In the genomic region with DNA sequence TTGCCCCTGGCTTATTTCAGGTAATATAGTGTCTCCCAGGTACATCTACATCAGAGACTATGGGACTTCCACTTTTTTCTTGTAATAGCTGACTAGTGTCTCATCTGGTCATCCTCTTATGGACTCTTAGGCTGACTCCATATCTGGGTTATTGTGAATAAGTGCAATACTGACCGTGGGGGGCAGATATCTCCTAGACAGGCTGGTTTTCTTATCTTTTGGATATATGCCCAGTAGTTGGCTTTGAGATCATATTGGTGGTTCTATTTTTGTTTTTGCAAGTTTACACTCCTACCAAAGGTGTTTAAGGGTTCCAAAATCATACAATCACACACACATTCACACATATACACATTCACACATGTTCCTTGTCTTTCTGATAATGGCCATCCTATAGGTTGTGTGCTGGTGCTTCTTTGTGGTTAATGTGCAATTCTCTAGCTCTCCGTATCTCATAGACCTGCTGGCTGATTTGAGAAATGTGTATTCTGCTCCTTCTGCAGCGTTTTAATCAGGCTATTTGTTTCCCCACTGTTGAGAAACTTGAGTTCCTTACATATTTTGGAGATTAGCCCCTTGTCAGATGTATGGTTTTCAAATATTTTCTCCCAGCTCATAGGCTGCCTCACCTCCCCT, we compare ENCODE assay signal across 26 mouse cellular contexts. TPM values are rescaled to one million over a fixed set of nuclear protein-coding genes. Genes with fewer than 3 reads are reported as not detected.
DNase-seq lines count a peak whose midpoint lies in the region; ATAC-seq and TF ChIP-seq lines count a peak whose summit lies in the region.
"Had no signal": no experiment of that assay in that cellular context is flagged by ENCODE, and none has a peak within 500 bp of the region (broad histone marks: within the 10 kb centered on the region; RNA-seq: fewer than 3 reads in every experiment).

No protein-coding gene starts in this region.

- no peaks in the 10 kb centered on the region for H3K27me3 ChIP-seq in liver, embryonic 14.5 days (ENCODE audit: control insufficient read depth, insufficient read depth, low read length)
- H3K27me3 ChIP-seq in liver, embryonic 11.5 days (replicated peaks; ENCODE audit: control insufficient read depth, insufficient read depth, low read length) = peaks cover 4% of the 10 kb centered on the region; the same call in 1 of the 2 replicates
- peaks cover 4 to 10% of the 10 kb centered on the region in 2 experiments for H3K27me3 ChIP-seq in MEL (ENCODE audit: control insufficient read depth in 1 of 2, insufficient read depth in 2 of 2, low read length in 2 of 2)

- no peaks in the 10 kb centered on the region for H3K36me3 ChIP-seq in liver, embryonic 14.5 days (replicated peaks; ENCODE audit: control insufficient read depth, insufficient read depth, low read depth)
- no peaks in the 10 kb centered on the region for H3K36me3 ChIP-seq in liver, embryonic 11.5 days (ENCODE audit: control insufficient read depth, insufficient read depth, low read length)
- H3K36me3 ChIP-seq in MEL (ENCODE audit: control insufficient read depth in 1 of 2, insufficient read depth in 2 of 2, low read length in 2 of 2) = peaks cover 0 to 7% of the 10 kb centered on the region in 2 experiments; a peak in 2 of 4 replicates
- H3K36me3 ChIP-seq: forebrain, embryonic 10.5 days; heart, embryonic 10.5 days; heart, embryonic 13.5 days; hindbrain, embryonic 12.5 days; hindbrain, embryonic 15.5 days had no signal

- no peak for TF ChIP-seq RAD21 in MEL (IDR thresholded peaks at IDR 0.05; ENCODE audit: low read depth, low read length)

- H3K4me2 ChIP-seq in liver, embryonic 14.5 days (ENCODE audit: low read depth) = no peak overlapping the region
- H3K4me2 ChIP-seq in liver, embryonic 11.5 days = no peak overlapping the region
- H3K4me2 ChIP-seq: forebrain, embryonic 13.5 days; heart, embryonic 13.5 days; hindbrain, embryonic 12.5 days; hindbrain, embryonic 15.5 days had no signal

- no peak for TF ChIP-seq CTCF in liver, embryonic 14.5 days (IDR thresholded peaks at IDR 0.05; ENCODE audit: low read depth)
- TF ChIP-seq CTCF in MEL (IDR thresholded peaks at IDR 0.05 in 2 of 3, conservative IDR thresholded peaks at IDR 0.05 in 1 of 3; ENCODE audit: control insufficient read depth in 1 of 3, insufficient read depth in 1 of 3, low read depth in 2 of 3, low read length in 3 of 3, poor library complexity in 1 of 3, severe bottlenecking in 1 of 3) = no peak

- no peak overlapping the region for H3K9ac ChIP-seq in liver, embryonic 14.5 days (replicated peaks)
- no peak overlapping the region for H3K9ac ChIP-seq in liver, embryonic 11.5 days (ENCODE audit: low read depth, low read length)
- no peak overlapping the region for H3K9ac ChIP-seq in MEL (ENCODE audit: control insufficient read depth, low read depth, low read length, poor library complexity, severe bottlenecking)
- H3K9ac ChIP-seq: forebrain, embryonic 13.5 days; heart, embryonic 13.5 days; hindbrain, embryonic 12.5 days; hindbrain, embryonic 15.5 days had no signal

- 15% methylated on average over 3 of the region's 3 CpGs for WGBS in liver, embryonic 14.5 days (ENCODE audit: insufficient replicate concordance)
- WGBS in liver, embryonic 11.5 days = 36% methylated on average over 3 of the region's 3 CpGs

- TF ChIP-seq POLR2A in MEL (IDR thresholded peaks at IDR 0.05; ENCODE audit: control insufficient read depth in 1 of 2, insufficient read depth in 1 of 2, low read depth in 1 of 2, low read length in 2 of 2, poor library complexity in 1 of 2) = no peak

- no peaks in the 10 kb centered on the region for H3K79me2 ChIP-seq in MEL (ENCODE audit: control insufficient read depth, insufficient read depth, low read length, poor library complexity)

- no peak overlapping the region for H3K27ac ChIP-seq in liver, embryonic 14.5 days
- no peak overlapping the region for H3K27ac ChIP-seq in liver, embryonic 11.5 days (ENCODE audit: low read depth, low read length)
- H3K27ac ChIP-seq in MEL (ENCODE audit: control insufficient read depth, low read depth, low read length) = no peak overlapping the region
- H3K27ac ChIP-seq: forebrain, embryonic 10.5 days; forebrain, embryonic 13.5 days; heart, embryonic 10.5 days; heart, embryonic 13.5 days; hindbrain, embryonic 12.5 days; hindbrain, embryonic 15.5 days had no signal

- peak; percentile 23; the same call in 1 of the 2 replicates for ATAC-seq in liver, embryonic 14.5 days (ENCODE audit: insufficient read depth)
- ATAC-seq in liver, embryonic 11.5 days (replicated peaks; ENCODE audit: low FRiP score) = no peak
- ATAC-seq in megakaryocyte-erythroid progenitor cell, adult 5-6 weeks (replicated peaks; ENCODE audit: low FRiP score, low TSS enrichment, poor library complexity, severe bottlenecking) = peak; percentile 76
- ATAC-seq: CD4-positive, CD25-positive, alpha-beta regulatory T cell, adult 4 months; forebrain, embryonic 13.5 days; forebrain, embryonic 16.5 days; intestine, postnatal 0 days; Patski had no signal

- no peaks in the 10 kb centered on the region for H3K9me3 ChIP-seq in liver, embryonic 14.5 days (ENCODE audit: control insufficient read depth, low read length)
- H3K9me3 ChIP-seq in liver, embryonic 11.5 days (ENCODE audit: control insufficient read depth, low read length) = no peaks in the 10 kb centered on the region
- no peaks in the 10 kb centered on the region for H3K9me3 ChIP-seq in MEL (replicated peaks; ENCODE audit: insufficient read depth, low read length)
- H3K9me3 ChIP-seq: forebrain, embryonic 10.5 days; forebrain, embryonic 13.5 days; heart, embryonic 10.5 days; heart, embryonic 13.5 days; hindbrain, embryonic 12.5 days; hindbrain, embryonic 15.5 days had no signal

- DNase-seq in liver, embryonic 14.5 days (ENCODE audit: low read depth in 3 of 3, low spot score in 3 of 3) = no peak
- DNase-seq in liver, embryonic 11.5 days (ENCODE audit: low spot score) = no peak
- DNase-seq in MEL (ENCODE audit: low read depth, low spot score) = peak; percentile 70
- peak; percentile 9 for DNase-seq in c-Kit-positive CD71-positive TER-119-positive erythroid progenitor cells, embryonic 14.5 days (ENCODE audit: low spot score)
- DNase-seq in adrenal gland, postnatal 4 days (ENCODE audit: low spot score in 2 of 2) = no peak
- no peak for DNase-seq in gastrocnemius, adult 8-10 months (ENCODE audit: low spot score in 2 of 2)
- DNase-seq: adrenal gland, postnatal 10 days; adrenal gland, postnatal 36 days; cerebellum, adult 18-20 months; cerebellum, adult 9-10 months; cerebellum, postnatal 25 days; embryo, embryonic 11 days; gastrocnemius, postnatal 14 days; heart, adult 18-20 months; heart, postnatal 14 days had no signal

- peaks cover under 1 to 9% of the 10 kb centered on the region in 2 experiments for H3K4me1 ChIP-seq in liver, embryonic 14.5 days (replicated peaks; ENCODE audit: control insufficient read depth in 2 of 2, insufficient read depth in 2 of 2, low read length in 1 of 2)
- H3K4me1 ChIP-seq in liver, embryonic 11.5 days (replicated peaks; ENCODE audit: control insufficient read depth, insufficient read depth, low read length) = peaks cover 11% of the 10 kb centered on the region
- H3K4me1 ChIP-seq in MEL (ENCODE audit: control insufficient read depth in 1 of 2, insufficient read depth in 2 of 2, low read length in 2 of 2) = peaks cover 4 to 13% of the 10 kb centered on the region in 2 experiments; a peak in 3 of 4 replicates

- TF ChIP-seq EP300 in liver, embryonic 14.5 days (IDR thresholded peaks at IDR 0.05; ENCODE audit: low read depth) = 0 out of 2 replicates have a peak, but pooled peaks have one; percentile 9
- TF ChIP-seq EP300 in MEL (IDR thresholded peaks at IDR 0.05; ENCODE audit: low read depth in 1 of 2, low read length in 2 of 2) = peak; percentile 74 to 91

- H3K4me3 ChIP-seq in liver, embryonic 14.5 days (ENCODE audit: insufficient read depth in 1 of 2, low read depth in 2 of 2, low read length in 2 of 2) = no peak overlapping the region
- no peak overlapping the region for H3K4me3 ChIP-seq in liver, embryonic 11.5 days (ENCODE audit: low read depth, low read length)
- H3K4me3 ChIP-seq in MEL (ENCODE audit: control insufficient read depth in 1 of 2, insufficient read depth in 1 of 2, low read depth in 2 of 2, low read length in 2 of 2) = no peak overlapping the region
- H3K4me3 ChIP-seq: forebrain, embryonic 10.5 days; forebrain, embryonic 13.5 days; heart, embryonic 10.5 days; heart, embryonic 13.5 days; hindbrain, embryonic 12.5 days; hindbrain, embryonic 15.5 days had no signal

TF ChIP-seq in MEL, 35 proteins besides CTCF, POLR2A, EP300 and RAD21 (continues in another document):
- TF ChIP-seq ZC3H11A (IDR thresholded peaks at IDR 0.05; ENCODE audit: low read depth, low read length) (no peak), MAX (IDR thresholded peaks at IDR 0.05; ENCODE audit: low read length) (no peak), ETS1 (IDR thresholded peaks at IDR 0.05; ENCODE audit: low read depth, low read length) (peak; percentile 86), JUND (IDR thresholded peaks at IDR 0.05; ENCODE audit: low read depth, low read length) (no peak), MYC (IDR thresholded peaks at IDR 0.05; ENCODE audit: low read depth, low read length) (no peak), ZMIZ1 (IDR thresholded peaks at IDR 0.05; ENCODE audit: low read depth, low read length) (no peak), MXI1 (IDR thresholded peaks at IDR 0.05; ENCODE audit: low read depth, low read length) (no peak), BHLHE40 (IDR thresholded peaks at IDR 0.05; ENCODE audit: borderline replicate concordance, low read depth, low read length) (peak; percentile 40; the same call in 1 of the 2 replicates), ZKSCAN1 (IDR thresholded peaks at IDR 0.05; ENCODE audit: low read depth, low read length) (no peak), CHD1 (IDR thresholded peaks at IDR 0.05; ENCODE audit: low read depth, low read length) (no peak), NELFE (IDR thresholded peaks at IDR 0.05; ENCODE audit: low read depth, low read length) (no peak), TCF12 (IDR thresholded peaks at IDR 0.05; ENCODE audit: low read depth, low read length) (peak; percentile 47), UBTF (IDR thresholded peaks at IDR 0.05; ENCODE audit: borderline replicate concordance, insufficient read depth, low read depth, low read length) (no peak), SIN3A (IDR thresholded peaks at IDR 0.05; ENCODE audit: low read length) (no peak)

RNA-seq across cellular contexts. Expression of gene Fbxw4, which starts 20.5 kb away (rescaled TPM):
- polyA plus RNA-seq in liver, embryonic 14.5 days (2012; rRNA removed) = 14.5 and 18.9 TPM in 2 replicates
- polyA plus RNA-seq in liver, embryonic 14.5 days (2014; fragmentation: Nextera tagmentation; extraction: Ambion mirVana) = 2.5 and 3.1 TPM in 2 replicates
- 3.0 and 5.0 TPM in 2 replicates for polyA plus RNA-seq in liver, embryonic 11.5 days (2014; fragmentation: Nextera tagmentation; extraction: Ambion mirVana)
- total RNA-seq in MEL (2012; rRNA removed) = 9.4 and 12.4 TPM in 2 replicates
- 10 to 100 TPM in 1 of 2 experiments, not detected in 1; 45.3 TPM for polyA plus RNA-seq in MEL (2012; ENCODE audit: insufficient read depth in 1 of 2, insufficient read length in 2 of 2, low read depth in 1 of 2, low replicate concordance in 2 of 2, missing spikeins in 1 of 2)
- total RNA-seq in megakaryocyte-erythroid progenitor cell, adult 5-6 weeks (2014; fragmentation: Nextera tagmentation) = 14.5 and 33.0 TPM in 2 replicates
- total RNA-seq in megakaryocyte-erythroid progenitor cell, adult 5-6 weeks (2017) = 5.5 and 15.5 TPM in 2 replicates
- 10 to 100 TPM; 29.3 to 31.6 TPM for total RNA-seq in adrenal gland, postnatal 4 days (2021)
- 10 to 100 TPM; 32.9 to 35.7 (median 33.6) TPM for total RNA-seq in gastrocnemius, adult 8-10 months (2022)

Comparison
In these comparisons a context has a peak if more than half of its experiments do, and no peak if none do; other contexts are left out.
1. DNase-seq: peak in MEL (single experiment) and c-Kit-positive CD71-positive TER-119-positive erythroid progenitor cells, embryonic 14.5 days (single experiment); none in liver, embryonic 14.5 days (0 of 3), liver, embryonic 11.5 days (single experiment), adrenal gland, postnatal 4 days (0 of 2) and gastrocnemius, adult 8-10 months (0 of 2).